In genomic region chr10:102491792-102492191, GRCm38 (mm10) we compare ENCODE assay signal across 8 mouse cellular contexts. TPM values are rescaled to one million over a fixed set of nuclear protein-coding genes. Genes with fewer than 3 reads are reported as not detected.
DNase-seq lines count a peak whose midpoint lies in the region; ATAC-seq and TF ChIP-seq lines count a peak whose summit lies in the region.

No protein-coding gene starts in this region.

- ATAC-seq in forebrain, postnatal 0 days: peak; percentile 51; the same call in 1 of the 2 replicates
- ATAC-seq in neural tube, embryonic 14.5 days (ENCODE audit: low read depth): peak; percentile 65; the same call in 1 of the 2 replicates

- H3K36me3 ChIP-seq in forebrain, postnatal 0 days (ENCODE audit: insufficient read depth): no peaks in the 10 kb centered on the region
- no peaks in the 10 kb centered on the region for H3K36me3 ChIP-seq in neural tube, embryonic 14.5 days (ENCODE audit: control insufficient read depth, insufficient read depth, low read length)
- H3K36me3 ChIP-seq in thymus, adult 2 months (ENCODE audit: control insufficient read depth, insufficient read depth, low read length): no peaks in the 10 kb centered on the region

- H3K4me3 ChIP-seq in forebrain, postnatal 0 days (ENCODE audit: low read depth, low read length): no peak overlapping the region
- H3K4me3 ChIP-seq in neural tube, embryonic 14.5 days (ENCODE audit: low read depth, low read length): no peak overlapping the region
- H3K4me3 ChIP-seq in thymus, adult 2 months (ENCODE audit: control insufficient read depth, insufficient read depth, low read length): no peak overlapping the region

- no peak overlapping the region for H3K27ac ChIP-seq in forebrain, postnatal 0 days (ENCODE audit: low read depth, low read length)
- no peak overlapping the region for H3K27ac ChIP-seq in neural tube, embryonic 14.5 days (ENCODE audit: low read depth, low read length)
- no peak overlapping the region for H3K27ac ChIP-seq in thymus, adult 2 months (ENCODE audit: control insufficient read depth, insufficient read depth, low read length)

- TF ChIP-seq CTCF in forebrain, postnatal 0 days (IDR thresholded peaks at IDR 0.05; ENCODE audit: low read depth): peak; percentile 81
- no peak for TF ChIP-seq CTCF in thymus, adult 2 months (IDR thresholded peaks at IDR 0.05; ENCODE audit: borderline replicate concordance, control insufficient read depth, extremely low read depth, insufficient read depth, low read length, poor library complexity)

- 8% methylated on average over 3 of the region's 3 CpGs for WGBS in forebrain, postnatal 0 days
- WGBS in neural tube, embryonic 14.5 days: 16% methylated on average over 3 of the region's 3 CpGs
- 12% methylated on average over 3 of the region's 3 CpGs for WGBS in thymus, adult 2 months

- intact Hi-C loops in gastrocnemius, postnatal 36 days (cut with DNase I): loop anchor here (10.0 kb wide), 1 partner anchor 333 kb away; no protein-coding TSS in a partner anchor
- intact Hi-C loops in left cerebral cortex, postnatal 10 days (cut with DNase I): loop anchor here (2.0 to 5.0 kb wide), 2 partner anchors 246 to 331 kb away; no protein-coding TSS in a partner anchor

- TF ChIP-seq POLR2A in thymus, adult 2 months (IDR thresholded peaks at IDR 0.05; ENCODE audit: control insufficient read depth, extremely low read depth, insufficient read depth, low read length, poor library complexity): no peak

- no peaks in the 10 kb centered on the region for H3K4me1 ChIP-seq in forebrain, postnatal 0 days (ENCODE audit: insufficient read depth)
- H3K4me1 ChIP-seq in neural tube, embryonic 14.5 days (ENCODE audit: control insufficient read depth, insufficient read depth, low read length): no peaks in the 10 kb centered on the region
- H3K4me1 ChIP-seq in thymus, adult 2 months (replicated peaks; ENCODE audit: control insufficient read depth, insufficient read depth, low read length): no peaks in the 10 kb centered on the region

- no peak overlapping the region for H3K4me2 ChIP-seq in forebrain, postnatal 0 days (ENCODE audit: low read depth)
- no peak overlapping the region for H3K4me2 ChIP-seq in neural tube, embryonic 14.5 days (ENCODE audit: low read depth, low read length)

- peak; percentile 29 for DNase-seq in gastrocnemius, postnatal 10 days
- DNase-seq in gastrocnemius, postnatal 36 days: no peak
- DNase-seq in A20 (ENCODE audit: low read depth, low spot score): peak; percentile 26
- peak; percentile 27 to 60 for DNase-seq in adrenal gland, postnatal 36 days
- peak; percentile 72 for DNase-seq in forebrain, postnatal 0 days
- DNase-seq in left cerebral cortex, postnatal 10 days (ENCODE audit: extremely low spot score in 1 of 2, low spot score in 2 of 2): peak; percentile 36 to 47
- DNase-seq in thymus, adult 2 months: no peak

- H3K9me3 ChIP-seq in forebrain, postnatal 0 days (ENCODE audit: low read length): no peaks in the 10 kb centered on the region
- H3K9me3 ChIP-seq in neural tube, embryonic 14.5 days (ENCODE audit: control insufficient read depth, low read length): no peaks in the 10 kb centered on the region

- no peaks in the 10 kb centered on the region for H3K27me3 ChIP-seq in forebrain, postnatal 0 days (ENCODE audit: insufficient read depth, low read length)
- H3K27me3 ChIP-seq in neural tube, embryonic 14.5 days (ENCODE audit: control insufficient read depth, insufficient read depth, low read length): no peaks in the 10 kb centered on the region
- H3K27me3 ChIP-seq in thymus, adult 2 months (ENCODE audit: control insufficient read depth, insufficient read depth, low read length): no peaks in the 10 kb centered on the region

- H3K9ac ChIP-seq in forebrain, postnatal 0 days: no peak overlapping the region
- no peak overlapping the region for H3K9ac ChIP-seq in neural tube, embryonic 14.5 days (replicated peaks; ENCODE audit: low read depth, low read length)

RNA-seq across cellular contexts. Expression of gene Nts, which starts 1.5 kb away (rescaled TPM):
- total RNA-seq in gastrocnemius, postnatal 10 days (2021): under 1 TPM; 0.56 to 0.77 TPM
- not detected for total RNA-seq in gastrocnemius, postnatal 36 days (2021)
- not detected for total RNA-seq in adrenal gland, postnatal 36 days (2021)
- total RNA-seq in forebrain, postnatal 0 days (2014; rRNA removed): 70.8 and 102 TPM in 2 replicates
- 141 and 143 TPM in 2 replicates for polyA plus RNA-seq in forebrain, postnatal 0 days (2015; fragmentation: Nextera tagmentation; extraction: Ambion mirVana)
- total RNA-seq in left cerebral cortex, postnatal 10 days (2021): 10 to 100 TPM; 12.7 to 18.9 TPM
- 6.3 and 8.1 TPM in 2 replicates for polyA plus RNA-seq in neural tube, embryonic 14.5 days (2014; fragmentation: Nextera tagmentation; extraction: Ambion mirVana)
- 0.50 and 0.92 TPM in 2 replicates for polyA plus RNA-seq in thymus, adult 2 months (2012; rRNA removed)

RNA-seq across cellular contexts. Expression of gene Rassf9, which starts 20.2 kb away (rescaled TPM):
- total RNA-seq in gastrocnemius, postnatal 10 days (2021): 1 to 10 TPM; 1.9 to 2.0 TPM
- 1 to 10 TPM; 2.0 to 2.8 TPM for total RNA-seq in gastrocnemius, postnatal 36 days (2021)
- total RNA-seq in adrenal gland, postnatal 36 days (2021): 1 to 10 TPM; 4.0 to 5.1 TPM
- total RNA-seq in forebrain, postnatal 0 days (2014; rRNA removed): 2.6 and 2.7 TPM in 2 replicates
- polyA plus RNA-seq in forebrain, postnatal 0 days (2015; fragmentation: Nextera tagmentation; extraction: Ambion mirVana): 2.6 TPM in 2 replicates
- 1 to 10 TPM; 4.8 to 5.0 TPM for total RNA-seq in left cerebral cortex, postnatal 10 days (2021)
- 1.2 and 2.7 TPM in 2 replicates for polyA plus RNA-seq in neural tube, embryonic 14.5 days (2014; fragmentation: Nextera tagmentation; extraction: Ambion mirVana)
- 0.19 and 0.23 TPM in 2 replicates for polyA plus RNA-seq in thymus, adult 2 months (2012; rRNA removed)

Comparison
In these comparisons a context has a peak if more than half of its experiments do, and no peak if none do; other contexts are left out.
1. DNase-seq: peak in gastrocnemius, postnatal 10 days (single experiment), A20 (single experiment), adrenal gland, postnatal 36 days (2 of 2), forebrain, postnatal 0 days (single experiment) and left cerebral cortex, postnatal 10 days (2 of 2); none in gastrocnemius, postnatal 36 days (0 of 2) and thymus, adult 2 months (single experiment).
2. RNA of gene Nts, which starts 1.5 kb away (total RNA-seq): 70.8 to 102 TPM in forebrain, postnatal 0 days and 12.7 to 18.9 TPM in left cerebral cortex, postnatal 10 days; 0.56 to 0.77 TPM in gastrocnemius, postnatal 10 days, not detected in adrenal gland, postnatal 36 days and not detected in gastrocnemius, postnatal 36 days; every median in the first group is over 4 times any median in the second.